Mouse (Mus musculus): ENCODE data around the gene Cabp2. TPM values are rescaled to one million over a fixed set of nuclear protein-coding genes. Genes with fewer than 3 reads are reported as not detected.

Cabp2 gene
- polyA plus RNA-seq, 1 experiment from 2014 or later: not detected

GRCm38 (mm10) chr19:4112063-4112960 lies 30.9 kb downstream of the Cabp2 start:
- 96% methylated on average over 26 of the region's 26 CpGs for WGBS

GRCm38 (mm10) chr19:4113186-4113805 lies 31.9 kb downstream of the Cabp2 start:
- Histone ChIP-seq H3K27me3 (no peaks in the 10 kb centered on the region), H3K4me2 (replicated peaks) (peak overlapping the region; percentile 9; the same call in 1 of the 2 replicates), H3K9me3 (no peaks in the 10 kb centered on the region), H3K4me3 (no peak overlapping the region), H3K27ac (peak overlapping the region; percentile 69), H3K4me1 (peaks cover 20% of the 10 kb centered on the region), H3K36me3 (peaks cover 70% of the 10 kb centered on the region), H3K9ac (peak overlapping the region; percentile 35; the same call in 1 of the 2 replicates)
- ATAC-seq (ENCODE audit: low FRiP score, low read depth): no peak
- 66% methylated on average over 13 of the region's 13 CpGs for WGBS

More at GRCm38 (mm10) chr19:4112063-4112960, 30.9 kb downstream of the Cabp2 start:
- no peak overlapping the region for H3K9ac ChIP-seq
- no peak overlapping the region; the same call in 1 of the 2 replicates for H3K27ac ChIP-seq
- no peak overlapping the region for H3K4me3 ChIP-seq
- no peaks in the 10 kb centered on the region for H3K27me3 ChIP-seq
- no peaks in the 10 kb centered on the region for H3K9me3 ChIP-seq
- H3K36me3 ChIP-seq: peaks cover 60% of the 10 kb centered on the region
- no peak overlapping the region for H3K4me2 ChIP-seq (replicated peaks)
- no peak for ATAC-seq (ENCODE audit: low FRiP score, low read depth)
- peaks cover 20% of the 10 kb centered on the region for H3K4me1 ChIP-seq

- Histone ChIP-seq H3K9me3 (no peaks in the 10 kb centered on the region), H3K4me1 (peaks cover 20% of the 10 kb centered on the region), H3K4me2 (replicated peaks) (peak overlapping the region; percentile 9; the same call in 1 of the 2 replicates), H3K4me3 (no peak overlapping the region), H3K36me3 (peaks cover 72% of the 10 kb centered on the region), H3K27me3 (no peaks in the 10 kb centered on the region), H3K9ac (0 out of 2 replicates have a peak overlapping the region, but pooled peaks have one; percentile 35), H3K27ac (peak overlapping the region; percentile 69; the same call in 1 of the 2 replicates)
- 33% methylated on average over 5 of the region's 5 CpGs for WGBS
- ATAC-seq (ENCODE audit: low FRiP score, low read depth): peak; percentile 20; the same call in 1 of the 2 replicates
These were observed 32.4 kb downstream of the Cabp2 start for GRCm38 (mm10) chr19:4113806-4114230.

GRCm38 (mm10) chr19:4114551-4114950 lies 33.2 kb downstream of the Cabp2 start:
- no peak for ATAC-seq (ENCODE audit: low FRiP score, low read depth)
- Histone ChIP-seq H3K4me3 (no peak overlapping the region), H3K4me1 (peaks cover 20% of the 10 kb centered on the region), H3K4me2 (replicated peaks) (no peak overlapping the region), H3K9ac (0 out of 2 replicates have a peak overlapping the region, but pooled peaks have one; percentile 25), H3K9me3 (no peaks in the 10 kb centered on the region), H3K27ac (peak overlapping the region; percentile 69; the same call in 1 of the 2 replicates), H3K27me3 (no peaks in the 10 kb centered on the region), H3K36me3 (peaks cover 75% of the 10 kb centered on the region)
- WGBS: 92% methylated on average over 10 of the region's 10 CpGs

DNA sequence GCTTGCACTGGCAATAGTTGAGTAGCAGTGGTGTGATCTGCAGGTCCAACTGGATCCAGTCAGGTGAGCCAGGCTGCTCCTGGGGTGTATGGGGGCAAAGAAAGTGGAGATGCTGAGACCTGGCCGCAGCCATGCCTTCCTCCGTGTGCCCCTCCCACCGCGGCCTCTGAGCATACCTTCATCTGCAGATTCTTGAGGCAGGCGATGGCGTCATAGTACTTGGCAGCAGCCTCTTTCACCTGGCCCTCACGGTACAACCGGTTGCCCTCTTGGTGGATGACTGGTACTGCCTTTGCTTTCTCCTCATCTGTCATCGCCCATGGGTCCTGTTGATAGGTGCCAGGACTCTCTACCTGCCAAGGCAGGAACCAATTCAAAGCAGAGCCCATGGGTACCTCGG lies 33.8 kb downstream of the Cabp2 start:
- Histone ChIP-seq H3K4me1 (peaks cover 22% of the 10 kb centered on the region), H3K9me3 (no peaks in the 10 kb centered on the region), H3K36me3 (peaks cover 75% of the 10 kb centered on the region), H3K9ac (0 out of 2 replicates have a peak overlapping the region, but pooled peaks have one; percentile 25), H3K27me3 (no peaks in the 10 kb centered on the region), H3K4me2 (replicated peaks) (no peak overlapping the region), H3K4me3 (no peak overlapping the region), H3K27ac (no peak overlapping the region; the same call in 1 of the 2 replicates)
- no peak for ATAC-seq (ENCODE audit: low FRiP score, low read depth)
- 95% methylated on average over 10 of the region's 10 CpGs for WGBS

- WGBS: 85% methylated on average over 11 of the region's 11 CpGs
- no peak overlapping the region for H3K4me3 ChIP-seq
- peaks cover 75% of the 10 kb centered on the region for H3K36me3 ChIP-seq
- ATAC-seq (ENCODE audit: low FRiP score, low read depth): no peak
- no peaks in the 10 kb centered on the region for H3K27me3 ChIP-seq
- H3K9me3 ChIP-seq: no peaks in the 10 kb centered on the region
- H3K27ac ChIP-seq: no peak overlapping the region
- no peak overlapping the region for H3K4me2 ChIP-seq (replicated peaks)
- peaks cover 29% of the 10 kb centered on the region for H3K4me1 ChIP-seq
- no peak overlapping the region for H3K9ac ChIP-seq
These were observed 34.4 kb downstream of the Cabp2 start for GRCm38 (mm10) chr19:4115816-4116215.

- Histone ChIP-seq H3K9ac (no peak overlapping the region), H3K4me2 (replicated peaks) (no peak overlapping the region), H3K27me3 (no peaks in the 10 kb centered on the region), H3K4me1 (peaks cover 32% of the 10 kb centered on the region), H3K9me3 (no peaks in the 10 kb centered on the region), H3K4me3 (no peak overlapping the region), H3K36me3 (peaks cover 68% of the 10 kb centered on the region), H3K27ac (no peak overlapping the region)
- no peak for ATAC-seq (ENCODE audit: low FRiP score, low read depth)
- WGBS: 97% methylated on average over 7 of the region's 7 CpGs
These were observed 35.6 kb downstream of the Cabp2 start for GRCm38 (mm10) chr19:4117006-4117405.

GRCm38 (mm10) chr19:4118350-4118749 lies 37.0 kb downstream of the Cabp2 start:
- no peaks in the 10 kb centered on the region for H3K9me3 ChIP-seq

DNA sequence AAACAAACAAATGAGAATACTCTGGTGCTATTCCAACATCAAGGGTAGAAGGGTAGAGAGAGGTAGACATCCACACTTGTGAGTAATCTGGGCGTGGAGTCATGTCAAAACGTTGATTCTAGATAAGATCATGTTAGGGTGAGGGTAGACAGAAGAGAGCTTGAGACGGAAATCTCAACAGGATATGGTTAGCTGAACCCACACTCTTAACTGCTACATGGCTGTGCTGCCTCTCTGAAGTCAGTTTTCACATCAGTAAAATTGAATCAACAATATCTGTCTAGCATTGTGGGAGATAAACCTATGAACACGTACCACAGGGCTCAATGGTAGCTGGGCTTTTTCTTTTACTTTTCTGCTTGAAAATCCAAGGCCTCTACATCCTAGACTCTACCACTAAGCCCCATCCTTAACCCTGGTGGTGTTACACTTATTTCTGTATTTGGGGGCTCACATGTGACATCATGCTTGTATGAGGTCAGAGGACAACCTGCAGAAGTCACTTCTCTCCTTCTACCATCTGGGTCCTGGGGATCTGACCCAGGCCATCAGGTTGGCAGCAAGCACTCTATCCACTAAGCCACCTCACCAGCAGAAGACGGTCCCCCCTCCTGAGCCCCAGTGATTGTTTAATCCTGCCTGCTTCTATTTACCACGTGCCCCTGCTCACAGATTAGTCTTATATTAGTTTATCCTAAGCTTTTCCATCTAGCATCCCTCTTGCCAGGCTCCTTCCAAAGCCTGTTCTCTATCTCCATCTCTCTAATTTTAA lies 38.5 kb downstream of the Cabp2 start:
- ATAC-seq (ENCODE audit: low FRiP score, low read depth): no peak
- Histone ChIP-seq H3K4me2 (replicated peaks) (peak overlapping the region; percentile 63), H3K9me3 (no peaks in the 10 kb centered on the region), H3K4me1 (peaks cover 22% of the 10 kb centered on the region), H3K27ac (no peak overlapping the region), H3K36me3 (peaks cover 39% of the 10 kb centered on the region), H3K4me3 (no peak overlapping the region), H3K27me3 (no peaks in the 10 kb centered on the region), H3K9ac (0 out of 2 replicates have a peak overlapping the region, but pooled peaks have one; percentile 31)
- WGBS: 85% methylated on average over 6 of the region's 6 CpGs

More at GRCm38 (mm10) chr19:4118350-4118749, 37.0 kb downstream of the Cabp2 start:
- H3K27ac ChIP-seq: no peak overlapping the region
- H3K27me3 ChIP-seq: no peaks in the 10 kb centered on the region
- peaks cover 55% of the 10 kb centered on the region for H3K36me3 ChIP-seq
- H3K4me1 ChIP-seq: peaks cover 28% of the 10 kb centered on the region
- no peak overlapping the region for H3K9ac ChIP-seq
- no peak for ATAC-seq (ENCODE audit: low FRiP score, low read depth)
- H3K4me2 ChIP-seq (replicated peaks): no peak overlapping the region
- no peak overlapping the region for H3K4me3 ChIP-seq
- WGBS: 90% methylated on average over 2 of the region's 2 CpGs

DNA sequence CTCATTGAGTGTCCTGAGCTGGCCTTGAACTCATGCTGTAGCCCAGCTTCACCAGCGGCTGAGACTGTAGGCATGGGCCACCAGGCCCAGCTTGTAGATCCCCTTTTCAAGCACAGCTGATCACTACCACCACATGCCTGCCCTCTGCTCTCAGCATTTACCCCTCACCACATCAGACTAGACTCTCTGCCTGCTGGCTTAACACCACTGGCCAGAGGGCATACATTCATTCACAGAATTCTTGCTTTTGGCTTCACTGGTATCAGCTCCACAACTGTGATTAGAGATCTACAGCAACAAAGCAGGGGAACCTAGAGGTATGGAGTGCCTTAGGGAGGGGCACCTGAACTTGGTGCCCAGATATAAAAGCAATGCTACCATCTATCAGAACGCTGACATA lies 39.1 kb downstream of the Cabp2 start:
- 97% methylated on average over 2 of the region's 2 CpGs for WGBS
- Histone ChIP-seq H3K4me3 (peak overlapping the region; percentile 50), H3K4me2 (replicated peaks) (peak overlapping the region; percentile 63), H3K9ac (0 out of 2 replicates have a peak overlapping the region, but pooled peaks have one; percentile 31), H3K9me3 (no peaks in the 10 kb centered on the region), H3K36me3 (peaks cover 33% of the 10 kb centered on the region), H3K4me1 (peaks cover 25% of the 10 kb centered on the region), H3K27me3 (no peaks in the 10 kb centered on the region), H3K27ac (no peak overlapping the region)
- ATAC-seq (ENCODE audit: low FRiP score, low read depth): no peak

DNA sequence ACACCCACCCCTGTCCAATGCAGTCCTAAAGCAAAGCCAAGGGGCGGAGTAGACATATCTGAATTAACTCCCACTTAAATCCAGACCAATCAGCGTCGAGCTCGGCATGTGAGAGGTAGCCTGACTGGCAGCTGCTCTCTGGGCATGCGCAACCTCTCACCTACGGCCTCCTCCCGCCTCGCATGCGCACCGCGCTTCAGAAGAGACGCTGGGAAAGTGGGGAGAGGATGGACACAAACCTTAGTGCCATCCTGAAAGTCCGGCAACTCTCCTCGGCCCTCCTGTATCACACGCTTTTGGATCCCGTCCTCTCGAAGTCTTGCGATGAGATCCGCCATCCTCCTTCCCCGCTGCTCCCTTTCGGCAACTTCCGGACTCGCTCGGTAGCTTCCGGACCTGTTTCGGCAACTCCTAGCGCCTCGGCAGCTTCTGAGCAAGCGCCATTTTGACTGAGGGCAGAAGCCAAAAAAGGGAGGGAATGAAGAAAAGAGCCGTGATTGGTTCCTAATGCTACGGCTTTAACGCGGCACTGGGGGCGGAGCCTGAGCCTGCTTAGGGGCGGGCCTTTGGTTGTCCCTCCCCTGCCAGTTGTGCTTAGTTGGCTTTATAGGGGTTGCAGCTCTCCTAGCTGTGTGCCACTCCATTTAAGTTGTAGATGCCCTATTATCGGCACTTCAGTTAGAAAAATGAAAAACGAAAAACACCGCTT lies 39.9 kb downstream of the Cabp2 start:
- H3K4me1 ChIP-seq: peaks cover 25% of the 10 kb centered on the region
- peak overlapping the region; percentile 80 for H3K27ac ChIP-seq
- H3K4me2 ChIP-seq (replicated peaks): peak overlapping the region; percentile 63
- H3K27me3 ChIP-seq: no peaks in the 10 kb centered on the region
- WGBS: 2% methylated on average over 38 of the region's 38 CpGs
- H3K36me3 ChIP-seq: peaks cover 26% of the 10 kb centered on the region
- H3K9ac ChIP-seq: peak overlapping the region; percentile 75
- no peaks in the 10 kb centered on the region for H3K9me3 ChIP-seq
- peak overlapping the region; percentile 50 for H3K4me3 ChIP-seq
- ATAC-seq (ENCODE audit: low FRiP score, low read depth): peak; percentile 77
